Mouse (Mus musculus): ENCODE measurements around the gene Slc3a1.

Slc3a1 gene

DNA sequence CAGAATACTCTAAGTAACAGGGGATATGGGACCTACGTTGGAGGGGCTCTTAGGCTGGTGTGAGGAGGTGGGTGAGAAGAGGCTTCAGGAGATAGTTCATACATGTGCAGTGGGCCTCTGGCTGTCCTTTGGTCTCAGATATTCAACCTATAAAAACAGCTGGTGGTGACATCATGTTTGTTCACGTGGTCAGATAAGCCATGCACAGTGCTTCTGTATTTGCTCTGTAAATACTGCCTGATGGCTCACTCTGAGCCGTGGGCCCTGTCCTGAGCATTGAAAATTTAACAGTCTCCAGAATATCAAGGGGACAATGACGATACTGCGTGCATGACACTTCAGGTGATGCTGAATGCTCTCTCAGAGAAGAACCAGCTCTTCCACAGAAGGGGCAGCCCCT lies 9.7 kb downstream of the Slc3a1 start:
- no peak for DNase-seq (ENCODE audit: low spot score)

GRCm38 (mm10) chr17:85038311-85038710 lies 10.1 kb downstream of the Slc3a1 start:
- DNase-seq (ENCODE audit: low spot score): no peak

DNA sequence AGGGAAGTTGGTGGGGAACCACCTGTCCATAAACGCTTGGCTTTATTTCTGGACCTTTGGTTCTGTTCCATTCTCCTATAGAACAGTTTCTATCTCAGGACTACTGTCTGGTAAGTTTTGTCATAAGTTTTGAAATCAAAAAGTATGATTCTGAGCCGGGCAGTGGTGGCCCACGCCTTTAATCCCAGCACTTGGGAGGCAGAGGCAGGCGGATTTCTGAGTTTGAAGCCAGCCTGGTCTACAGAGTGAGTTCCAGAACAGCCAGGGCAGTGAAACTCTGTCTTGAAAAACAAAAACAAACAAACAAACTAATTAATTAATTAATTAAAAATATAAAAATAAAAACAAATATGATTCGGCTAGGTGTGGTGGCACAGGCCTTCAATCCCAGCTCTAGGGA lies 10.6 kb downstream of the Slc3a1 start:
- DNase-seq (ENCODE audit: low spot score): no peak

- DNase-seq (ENCODE audit: low spot score): no peak
Measured at GRCm38 (mm10) chr17:85040913-85041312, 12.7 kb downstream of the Slc3a1 start.

DNA sequence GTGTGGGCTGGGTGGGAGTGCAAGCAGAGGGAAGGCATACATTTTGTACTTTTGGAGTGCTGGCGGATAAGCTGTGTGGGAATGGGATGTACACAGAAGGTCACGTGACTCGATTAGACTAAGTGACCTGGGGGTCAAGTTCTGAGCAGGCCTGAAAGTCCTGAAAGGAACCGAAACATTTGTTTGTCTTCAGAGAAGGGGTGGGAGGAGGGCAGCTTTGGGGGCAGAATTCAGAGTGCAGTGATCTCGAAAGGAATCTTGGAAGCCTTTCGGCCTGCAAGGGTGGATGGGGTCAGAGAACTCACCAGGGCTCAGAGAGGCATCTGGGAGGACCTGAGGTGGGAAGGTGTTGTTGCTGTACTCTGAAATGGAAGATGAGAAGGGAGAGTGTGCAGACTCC lies 14.2 kb downstream of the Slc3a1 start:
- no peak for DNase-seq (ENCODE audit: low spot score)

DNA sequence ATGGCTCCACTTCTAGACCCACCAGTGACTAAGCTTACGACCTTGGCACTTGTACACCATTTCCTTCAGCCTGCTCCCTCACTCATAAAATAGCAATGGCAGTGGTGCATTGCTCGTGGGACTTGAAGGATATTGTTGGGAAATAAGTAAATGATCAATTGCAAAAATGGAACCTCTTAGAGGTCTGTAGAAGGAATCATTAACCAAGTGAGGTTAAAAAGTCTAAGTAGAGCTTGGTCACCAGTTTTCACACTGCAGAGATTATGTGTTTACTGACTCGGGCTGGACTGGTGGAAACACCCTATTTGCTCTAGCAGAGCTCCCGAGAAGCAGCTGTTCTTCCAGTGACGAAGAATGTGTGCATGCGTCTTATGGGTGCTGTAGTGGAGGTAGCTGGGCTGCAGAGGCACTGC lies 15.2 kb downstream of the Slc3a1 start:
- DNase-seq (ENCODE audit: low spot score): no peak

GRCm38 (mm10) chr17:85044466-85044865 lies 16.3 kb downstream of the Slc3a1 start:
- no peak for DNase-seq (ENCODE audit: low spot score)

GRCm38 (mm10) chr17:85045160-85045559 lies 17.0 kb downstream of the Slc3a1 start:
- no peak for DNase-seq (ENCODE audit: low spot score)

- no peak for DNase-seq (ENCODE audit: low spot score)
Measured at GRCm38 (mm10) chr17:85048379-85048778, 20.2 kb downstream of the Slc3a1 start.

DNA sequence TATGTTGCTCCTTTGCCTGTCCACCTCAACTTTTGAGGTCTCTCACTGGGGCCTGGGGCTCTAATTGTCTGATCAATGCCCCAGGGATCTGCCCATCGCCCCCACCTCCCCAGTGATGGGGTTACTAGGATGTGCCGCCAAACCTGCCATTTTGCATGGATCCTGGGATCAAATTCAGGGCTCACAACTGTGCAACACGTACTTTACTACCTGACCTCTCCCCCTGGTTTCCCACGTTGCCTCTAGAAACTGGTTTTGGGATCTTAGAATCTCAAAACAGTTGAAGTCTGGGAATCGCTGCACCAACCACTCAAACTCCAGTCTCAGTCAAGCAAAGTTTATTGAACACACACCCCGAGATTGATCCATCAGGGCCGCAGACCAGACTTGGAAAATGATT lies 30.1 kb downstream of the Slc3a1 start:
- no peak for DNase-seq (ENCODE audit: low spot score)

DNA sequence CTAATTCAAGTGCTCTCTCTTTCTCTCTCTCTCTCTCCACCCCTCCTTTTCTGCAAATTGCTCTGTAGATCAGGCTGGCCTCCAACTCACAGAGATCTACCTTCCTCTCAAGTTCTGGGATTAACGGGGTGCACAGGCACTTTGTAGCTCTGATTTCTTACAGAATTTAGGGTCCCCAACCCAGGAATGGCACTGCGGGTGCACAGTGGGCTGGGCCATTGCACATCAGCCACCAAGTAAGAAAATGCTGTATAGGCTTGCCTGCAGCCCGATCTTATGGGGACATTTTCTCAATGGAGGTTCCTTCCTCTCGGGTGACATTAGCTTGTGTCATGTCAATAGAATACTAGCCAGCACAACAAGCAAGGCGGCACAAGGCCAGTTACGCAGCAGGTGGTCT lies 31.0 kb downstream of the Slc3a1 start:
- DNase-seq (ENCODE audit: low spot score): no peak

- no peak for DNase-seq (ENCODE audit: low spot score)
Measured at GRCm38 (mm10) chr17:85063560-85063959, 35.4 kb downstream of the Slc3a1 start.

- no peak for DNase-seq (ENCODE audit: low spot score)
Measured at GRCm38 (mm10) chr17:85067331-85067730, 39.2 kb downstream of the Slc3a1 start.

- DNase-seq (ENCODE audit: low spot score): no peak
Measured at GRCm38 (mm10) chr17:85070658-85071057, 42.5 kb downstream of the Slc3a1 start.

GRCm38 (mm10) chr17:85071088-85071775 lies 43.1 kb downstream of the Slc3a1 start:
- no peak for DNase-seq (ENCODE audit: low spot score)

- no peak for DNase-seq (ENCODE audit: low spot score)
Measured at GRCm38 (mm10) chr17:85072383-85072782, 44.2 kb downstream of the Slc3a1 start.

DNA sequence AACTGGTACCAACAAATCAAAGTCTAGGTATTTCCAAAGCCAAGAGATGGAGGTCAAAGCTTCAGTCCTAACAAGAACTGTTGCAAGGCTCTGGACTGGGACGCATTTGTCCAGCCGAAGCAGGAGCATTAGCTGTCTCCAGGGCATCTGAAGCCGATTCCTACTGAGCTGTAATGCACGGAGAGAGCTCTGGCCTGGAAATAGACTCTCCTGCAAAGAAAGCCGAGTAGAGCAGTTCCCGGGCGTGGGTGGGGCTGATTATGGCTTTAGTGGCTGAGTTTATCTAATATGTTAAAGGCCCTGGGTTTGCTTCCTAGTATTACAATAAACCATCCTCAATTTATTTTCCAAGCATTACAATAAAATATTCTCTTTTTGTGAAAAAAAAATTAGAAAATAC lies 45.0 kb downstream of the Slc3a1 start:
- no peak for DNase-seq (ENCODE audit: low spot score)

GRCm38 (mm10) chr17:85074083-85074482 lies 45.9 kb downstream of the Slc3a1 start:
- no peak for DNase-seq (ENCODE audit: low spot score)

DNA sequence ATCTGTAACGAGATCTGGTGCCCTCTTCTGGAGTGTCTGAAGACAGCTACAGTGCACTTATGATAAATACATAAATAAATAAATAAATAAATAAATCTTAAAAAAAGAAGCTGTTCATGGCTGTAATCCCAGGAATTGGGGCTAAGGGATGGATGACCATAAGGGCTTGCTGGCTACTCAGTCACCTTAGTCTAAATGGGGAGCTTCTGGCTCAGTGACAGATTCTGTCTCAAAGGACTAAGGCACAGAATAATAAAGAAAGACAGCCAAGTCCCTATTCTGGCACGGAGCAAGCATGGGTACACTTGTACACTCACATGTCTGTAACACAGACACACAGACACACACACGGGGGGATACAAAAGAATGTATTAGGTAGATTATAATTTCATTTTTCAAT lies 51.1 kb downstream of the Slc3a1 start:
- no peak for DNase-seq (ENCODE audit: low spot score)

DNA sequence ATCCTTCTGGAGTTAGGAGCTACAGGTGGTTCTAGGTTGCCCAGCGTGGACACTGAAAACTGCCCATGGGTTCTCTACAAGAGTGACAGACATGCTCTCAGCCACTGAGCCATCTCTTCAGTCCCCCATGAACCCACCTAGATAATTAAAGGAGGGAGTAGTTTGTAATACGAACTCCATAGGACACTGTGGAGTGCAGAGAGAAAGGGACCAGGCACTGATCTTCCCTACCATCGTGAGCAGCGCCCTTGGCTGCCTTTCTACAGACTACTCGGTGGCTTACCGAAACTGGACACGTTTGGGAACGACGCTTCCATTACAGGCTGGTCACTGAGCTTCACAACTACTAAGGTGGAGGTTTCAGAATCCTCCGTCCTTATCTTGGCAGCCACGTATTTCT lies 52.6 kb downstream of the Slc3a1 start:
- no peak for DNase-seq (ENCODE audit: low spot score)

- DNase-seq (ENCODE audit: low spot score): no peak
Measured at GRCm38 (mm10) chr17:85085335-85085734, 57.2 kb downstream of the Slc3a1 start.

GRCm38 (mm10) chr17:85086501-85086900 lies 58.3 kb downstream of the Slc3a1 start:
- no peak for DNase-seq (ENCODE audit: low spot score)

DNA sequence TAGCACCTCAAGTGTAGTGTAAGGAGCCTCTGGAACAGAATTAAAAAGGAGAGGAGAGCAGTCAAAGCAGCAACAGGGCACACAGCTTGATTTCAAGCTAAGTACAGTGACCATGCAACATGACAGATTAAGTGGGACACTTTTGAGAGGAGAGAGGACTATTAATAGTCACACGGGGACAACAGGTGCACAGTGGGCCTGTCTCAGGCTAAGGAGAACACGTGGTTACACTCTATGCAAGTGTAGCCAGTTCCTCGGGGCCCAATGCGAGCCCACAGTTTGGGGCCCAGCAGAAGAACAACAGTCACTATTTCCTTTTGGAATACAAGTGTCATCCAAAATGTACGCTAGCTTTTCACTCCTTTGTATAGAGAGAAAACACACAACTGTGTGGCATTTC lies 59.4 kb downstream of the Slc3a1 start:
- DNase-seq (ENCODE audit: low spot score): no peak

GRCm38 (mm10) chr17:85088401-85088800 lies 60.2 kb downstream of the Slc3a1 start:
- DNase-seq (ENCODE audit: low spot score): no peak

DNA sequence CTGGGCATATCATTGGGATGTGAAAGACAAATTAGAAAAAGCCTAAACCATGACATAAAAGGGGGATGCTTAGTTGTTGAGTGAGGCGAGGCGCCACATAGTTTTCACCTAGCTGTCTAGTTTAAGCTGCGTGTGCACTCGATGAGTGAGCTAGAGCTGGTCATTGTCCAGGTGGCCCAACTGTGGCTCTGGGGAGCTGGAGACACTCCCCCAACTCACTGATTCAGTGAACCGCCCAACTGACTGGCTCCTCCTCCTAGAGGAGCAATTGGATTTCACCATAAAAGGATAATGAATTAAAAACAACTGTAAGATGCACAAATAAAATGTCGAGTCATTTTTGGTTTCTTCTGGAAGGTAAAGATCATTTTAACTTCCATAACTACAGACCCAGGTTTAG lies 60.8 kb downstream of the Slc3a1 start:
- DNase-seq (ENCODE audit: low spot score): no peak
